Mouse (Mus musculus) T-helper 1 cell (primary cell): Measurements from ENCODE around the gene Letm1.

Experiments
- in situ Hi-C: fragments of 300-600 bp; cut with MboI, MseI; formaldehyde crosslinking; loops from one replicate; pipeline ENCODE4 v1.15.1; 2025; ENCODE audit warnings: high pct_unique_total_duplicates

Gene Letm1

GRCm38 (mm10) chr5:33709037-33709436, 73.6 kb downstream of the Letm1 start:
- in situ Hi-C loops, result loop anchor here (25.0 kb wide), 1 partner anchor 1553 kb away; no protein-coding TSS in a partner anchor

- in situ Hi-C loops, result loop anchor here (25.0 kb wide), 1 partner anchor 1555 kb away; no protein-coding TSS in a partner anchor
These were observed 75.5 kb downstream of the Letm1 start for GRCm38 (mm10) chr5:33707163-33707562.

GRCm38 (mm10) chr5:33706350-33706629, 76.3 kb downstream of the Letm1 start:
- in situ Hi-C loops, result loop anchor here (25.0 kb wide), 1 partner anchor 1556 kb away; no protein-coding TSS in a partner anchor

- in situ Hi-C loops, result loop anchor here (25.0 kb wide), 1 partner anchor 1557 kb away; no protein-coding TSS in a partner anchor
These were observed 76.8 kb downstream of the Letm1 start for GRCm38 (mm10) chr5:33705612-33706349.

- in situ Hi-C loops, result loop anchor here (25.0 kb wide), 1 partner anchor 1557 kb away; no protein-coding TSS in a partner anchor
These were observed 77.5 kb downstream of the Letm1 start for GRCm38 (mm10) chr5:33704945-33705611.

GRCm38 (mm10) chr5:33703999-33704398, 78.6 kb downstream of the Letm1 start:
- in situ Hi-C loops, result loop anchor here (25.0 kb wide), 1 partner anchor 1558 kb away; no protein-coding TSS in a partner anchor

- in situ Hi-C loops, result loop anchor here (25.0 kb wide), 1 partner anchor 1560 kb away; no protein-coding TSS in a partner anchor
These were observed 80.8 kb downstream of the Letm1 start for GRCm38 (mm10) chr5:33701832-33702231.

GRCm38 (mm10) chr5:33700010-33700409, 82.6 kb downstream of the Letm1 start:
- in situ Hi-C loops, result loop anchor here (25.0 kb wide), 1 partner anchor 1562 kb away; no protein-coding TSS in a partner anchor

- in situ Hi-C loops, result no loop called here
These were observed 83.9 kb downstream of the Letm1 start for GRCm38 (mm10) chr5:33698669-33699068.

- in situ Hi-C loops, result no loop called here
These were observed 84.6 kb downstream of the Letm1 start for GRCm38 (mm10) chr5:33697947-33698512.

GRCm38 (mm10) chr5:33697534-33697933, 85.1 kb downstream of the Letm1 start:
- in situ Hi-C loops, result no loop called here

- in situ Hi-C loops, result no loop called here
These were observed 86.2 kb downstream of the Letm1 start for GRCm38 (mm10) chr5:33696430-33696829.

GRCm38 (mm10) chr5:33695718-33696121, 86.9 kb downstream of the Letm1 start:
- in situ Hi-C loops, result no loop called here

- in situ Hi-C loops, result no loop called here
These were observed 87.5 kb downstream of the Letm1 start for GRCm38 (mm10) chr5:33694848-33695717.

- in situ Hi-C loops, result no loop called here
These were observed 88.2 kb downstream of the Letm1 start for GRCm38 (mm10) chr5:33694461-33694847.

- in situ Hi-C loops, result no loop called here
These were observed 90.2 kb downstream of the Letm1 start for GRCm38 (mm10) chr5:33692393-33692792.

- in situ Hi-C loops, result no loop called here
These were observed 92.6 kb downstream of the Letm1 start for GRCm38 (mm10) chr5:33689852-33690645.
